Mouse (Mus musculus) retina, postnatal 7 days (tissue): ENCODE results near the gene Gm21800.
"Not testable (repeated sequence)": the region's sequence is repeated elsewhere in the genome, so short reads cannot be mapped to it uniquely, and the experiment has no call there.

Source experiments
- DNase-seq: peaks from one replicate; pipeline ENCODE4 v3.0.0-alpha.2; 2012; ENCODE audit warnings: low read depth, low spot score

The Gm21800 gene

GRCm38 (mm10) chrY:41406198-41406597 is at the start of gene Gm21800:
Gene Gm21800 (plus strand): TSS chrY:41406498.
- not testable (repeated sequence) for DNase-seq
